Mouse (Mus musculus) bone marrow macrophage, adult 2 months (primary cell): Measurements from ENCODE around the gene Pum3. TPM values are rescaled to one million over a fixed set of nuclear protein-coding genes. Genes with fewer than 3 reads are reported as not detected.

Source experiments
- H3K27ac ChIP-seq: 2 replicates; pipeline ENCODE4 v1.5.1; 2012; ENCODE audit warnings: low read depth, low read length; ENCODE audit not compliant: insufficient read depth
- H3K4me1 ChIP-seq: 2 replicates; pipeline ENCODE4 v1.6.1; 2012; ENCODE audit warnings: low read length; ENCODE audit not compliant: control insufficient read depth, insufficient read depth
- H3K4me3 ChIP-seq: 2 replicates; pipeline ENCODE4 v1.5.1; 2012; ENCODE audit warnings: mild to moderate bottlenecking, low read length, moderate library complexity; ENCODE audit not compliant: insufficient read depth
- CTCF ChIP-seq: IDR thresholded peaks from 2 replicates; pipeline ENCODE4 v1.5.1; 2012; ENCODE audit warnings: low read depth, mild to moderate bottlenecking, low read length, moderate library complexity
- POLR2A ChIP-seq: IDR thresholded peaks from 2 replicates; pipeline ENCODE4 v1.6.1; 2012; ENCODE audit warnings: mild to moderate bottlenecking, low read depth, low read length, borderline replicate concordance
- polyA plus RNA-seq: library from polyadenylated mRNA; stranded (reverse); fragments of >200 nt; gene quantifications from 2 replicates; pipeline ENCODE4 v1.2.4, GENCODE M21; 2012; ENCODE audit not compliant: missing spikeins, insufficient read depth, insufficient read length

The Pum3 gene
- 39.6 and 50.2 TPM in 2 replicates for polyA plus RNA-seq

DNA sequence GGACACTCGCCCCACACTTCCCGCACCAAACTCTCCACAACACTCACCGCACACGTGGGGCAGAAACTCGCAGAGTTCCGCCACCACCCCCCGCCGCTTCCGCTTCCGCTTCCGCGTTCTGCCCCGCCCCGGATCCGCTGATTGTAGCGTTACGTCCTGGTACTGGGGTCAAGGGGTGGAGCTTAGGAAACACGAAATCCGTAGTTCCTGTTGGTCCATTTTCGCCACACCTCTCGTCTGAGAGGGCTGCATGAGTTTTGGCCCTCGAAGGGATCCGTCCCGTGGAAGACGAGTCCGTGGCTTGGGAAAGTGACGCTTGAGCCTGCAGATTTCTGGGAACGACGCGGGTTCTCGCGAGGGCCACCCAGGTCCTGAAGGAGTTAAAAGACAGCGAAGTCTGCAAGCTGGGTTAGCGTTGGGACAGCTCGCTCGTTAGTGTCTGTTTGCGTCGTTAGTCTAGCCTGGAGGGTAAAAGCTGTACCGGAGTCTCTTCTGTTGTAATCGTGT, at the start of gene Pum3:
Gene Pum3, minus strand, starts transcription at position 81 of the 507 bp plus-strand sequence.
- TF ChIP-seq CTCF: no peak
- peak; percentile 39; the same call in 1 of the 2 replicates for TF ChIP-seq POLR2A
- Histone ChIP-seq H3K4me1 (peaks cover 13% of the 10 kb centered on the region), H3K27ac (peak within 1 kb of the TSS; percentile 88), H3K4me3 (peak within 1 kb of the TSS; percentile 100)

DNA sequence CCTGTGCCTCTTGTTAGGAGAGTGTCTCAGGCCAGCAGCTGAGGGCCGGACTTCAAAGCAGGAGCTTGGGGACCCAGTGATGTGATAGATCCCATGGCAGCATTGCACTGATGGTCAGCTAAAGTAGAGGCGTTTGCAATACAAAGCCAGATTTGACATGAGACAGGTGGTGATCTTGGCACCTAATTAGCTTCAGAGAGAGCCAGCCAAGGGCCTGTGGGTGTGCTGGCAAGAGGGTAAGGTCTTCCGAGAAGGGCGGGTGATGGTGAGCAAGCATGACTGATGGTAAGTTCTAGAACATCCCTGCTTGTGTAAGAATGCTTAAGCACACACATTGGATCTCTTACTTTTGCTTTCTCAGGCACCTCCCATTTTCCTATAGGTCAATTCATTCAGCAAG, 37.1 kb upstream of the Pum3 start:
- H3K4me1 ChIP-seq: peaks cover 4% of the 10 kb centered on the region; the same call in 1 of the 2 replicates
- H3K27ac ChIP-seq: no peak overlapping the region
- H3K4me3 ChIP-seq: no peak overlapping the region
- TF ChIP-seq CTCF (no peak), POLR2A (no peak)

DNA sequence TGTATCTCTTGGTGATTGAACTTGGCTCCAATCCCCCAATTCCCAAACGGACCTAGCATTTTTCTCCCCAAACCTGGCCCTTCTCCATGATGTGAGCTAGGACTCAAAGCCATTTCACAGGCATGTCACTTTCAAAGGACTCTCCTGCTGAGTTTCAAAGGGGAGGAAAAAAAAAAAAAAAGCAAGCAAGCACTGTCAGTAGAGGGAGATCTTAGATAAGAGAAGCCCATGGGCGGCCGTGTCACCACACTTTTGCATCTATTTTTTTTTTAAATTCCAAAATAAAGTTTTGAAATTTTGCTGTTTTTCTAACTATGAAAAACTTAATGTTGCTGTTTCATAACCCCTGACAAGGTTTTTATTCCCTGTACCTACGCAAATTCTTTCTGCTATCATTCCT, 33.0 kb upstream of the Pum3 start:
- TF ChIP-seq POLR2A (no peak), CTCF (no peak)
- H3K4me1 ChIP-seq: peaks cover 4% of the 10 kb centered on the region; the same call in 1 of the 2 replicates
- no peak overlapping the region for H3K4me3 ChIP-seq
- no peak overlapping the region for H3K27ac ChIP-seq

DNA sequence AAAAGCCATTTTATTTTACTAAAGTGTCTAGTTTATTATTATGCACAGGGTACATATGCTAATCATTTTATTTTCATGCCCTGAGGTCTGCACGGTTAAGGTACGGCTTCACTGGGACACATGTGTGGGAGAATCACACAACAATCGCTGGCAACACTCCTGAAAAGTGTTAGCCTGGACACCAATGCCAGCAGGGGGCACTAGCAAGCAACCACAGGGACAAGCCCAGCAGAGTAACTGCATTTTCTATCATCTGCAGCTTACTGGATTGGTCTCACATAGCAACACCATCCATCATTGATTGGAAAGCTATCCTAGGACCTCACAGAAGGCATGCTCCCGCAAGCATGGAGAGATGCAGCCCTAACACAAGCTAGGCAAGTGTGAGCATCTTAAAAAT, 20.8 kb upstream of the Pum3 start:
- Histone ChIP-seq H3K4me3 (no peak overlapping the region), H3K27ac (no peak overlapping the region), H3K4me1 (no peaks in the 10 kb centered on the region)
- TF ChIP-seq CTCF (peak; percentile 62), POLR2A (no peak)

DNA sequence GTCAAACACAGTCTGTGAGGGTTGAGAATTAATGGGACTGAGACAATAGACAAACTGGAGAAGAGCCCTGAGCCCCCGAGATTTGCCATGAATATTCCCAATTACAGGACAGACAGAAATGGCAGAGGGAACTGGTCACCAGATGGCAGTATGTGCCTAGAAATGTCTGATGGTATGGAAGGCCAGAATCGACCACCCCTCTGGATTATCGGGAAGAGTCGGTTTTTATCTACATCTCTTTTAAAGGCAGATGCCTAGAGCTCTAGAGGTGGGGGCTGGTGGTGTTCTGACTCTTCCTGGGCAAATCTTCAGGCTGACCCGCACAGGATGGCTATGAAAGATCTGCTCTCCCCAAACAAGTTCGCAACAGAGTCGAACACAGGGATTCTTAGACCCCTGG, 17.9 kb upstream of the Pum3 start:
- TF ChIP-seq CTCF (no peak), POLR2A (no peak)
- Histone ChIP-seq H3K4me3 (no peak overlapping the region), H3K4me1 (no peaks in the 10 kb centered on the region), H3K27ac (no peak overlapping the region)

DNA sequence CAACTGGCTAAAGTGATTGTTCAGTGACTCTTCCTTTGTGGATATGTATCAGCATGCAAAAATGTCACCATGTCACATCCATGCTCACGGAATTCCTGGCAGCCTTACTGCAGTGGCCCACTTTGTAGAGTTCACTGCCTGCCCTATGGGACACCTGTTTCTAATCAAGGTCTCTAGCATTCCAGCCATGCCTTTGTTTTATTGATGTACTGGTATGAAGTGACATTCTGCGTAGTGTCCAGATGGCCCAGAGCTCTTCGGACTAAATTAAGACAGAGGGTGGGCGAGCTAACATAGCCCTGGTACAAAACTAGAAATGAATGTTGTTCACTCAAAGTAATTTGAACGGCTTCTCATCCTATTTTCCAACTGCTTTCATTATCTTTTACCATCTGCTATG, 11.5 kb upstream of the Pum3 start:
- no peak for TF ChIP-seq CTCF
- no peak overlapping the region for H3K27ac ChIP-seq
- no peak overlapping the region for H3K4me3 ChIP-seq
- 0 out of 2 replicates have a peak, but pooled peaks cover 5% of the 10 kb centered on the region for H3K4me1 ChIP-seq

DNA sequence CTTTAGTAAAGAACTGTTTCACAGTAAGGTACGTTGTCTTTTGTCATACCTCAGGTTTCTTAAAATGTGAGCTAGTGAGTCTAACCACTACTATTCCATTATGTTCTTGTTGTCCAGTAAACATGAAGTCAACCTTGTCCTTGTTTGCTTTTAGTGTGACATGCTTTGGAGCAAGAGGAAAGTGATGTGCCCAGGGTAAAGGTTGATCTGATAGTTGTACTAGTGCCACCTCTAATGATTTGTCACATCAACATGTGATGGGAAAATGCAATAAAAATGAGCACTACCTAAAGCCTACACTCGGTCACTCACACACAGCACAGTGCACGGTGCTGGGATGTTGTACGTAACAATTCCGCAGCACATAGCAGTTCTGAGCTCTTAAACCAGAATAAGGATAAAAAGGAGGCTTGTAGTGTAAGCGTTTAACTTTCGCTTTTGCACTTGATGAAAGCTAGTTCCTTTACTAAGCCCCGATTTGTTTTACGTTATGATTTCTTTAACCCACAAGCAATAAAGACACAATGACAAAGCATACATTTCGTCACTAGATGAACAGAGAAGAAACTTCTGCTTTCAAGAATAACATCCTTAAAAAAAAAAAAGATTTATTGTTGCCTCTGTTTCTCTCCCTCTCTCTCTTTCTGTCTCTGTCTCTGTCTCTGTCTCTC, 8.5 kb upstream of the Pum3 start:
- Histone ChIP-seq H3K27ac (0 out of 2 replicates have a peak overlapping the region, but pooled peaks have one; percentile 8), H3K4me3 (peak overlapping the region; percentile 33), H3K4me1 (0 out of 2 replicates have a peak, but pooled peaks cover 5% of the 10 kb centered on the region)
- no peak for TF ChIP-seq CTCF

DNA sequence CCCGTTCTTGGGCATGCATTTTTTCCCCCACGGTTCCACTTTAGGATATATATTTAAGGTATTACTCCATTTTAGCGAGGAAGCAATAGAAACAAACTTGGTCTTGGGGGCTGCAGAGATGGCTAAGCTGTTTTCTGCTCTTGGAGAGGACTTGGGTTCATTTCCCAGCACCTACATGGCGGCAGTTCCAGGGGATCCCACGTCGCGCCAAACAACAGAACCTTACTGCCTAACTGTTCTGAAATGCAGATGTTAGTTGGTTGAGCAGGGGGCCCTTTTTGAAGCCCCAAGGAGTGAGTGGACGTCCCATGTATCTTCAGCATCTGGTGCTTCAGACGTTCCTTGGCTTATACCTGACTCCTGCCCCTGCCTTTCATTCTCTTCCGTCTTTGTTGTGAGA, 781 bp upstream of the Pum3 start:
- peaks cover 13% of the 10 kb centered on the region for H3K4me1 ChIP-seq
- H3K27ac ChIP-seq: peak overlapping the region; percentile 88
- TF ChIP-seq POLR2A (no peak), CTCF (no peak)
- peak overlapping the region; percentile 85 for H3K4me3 ChIP-seq

DNA sequence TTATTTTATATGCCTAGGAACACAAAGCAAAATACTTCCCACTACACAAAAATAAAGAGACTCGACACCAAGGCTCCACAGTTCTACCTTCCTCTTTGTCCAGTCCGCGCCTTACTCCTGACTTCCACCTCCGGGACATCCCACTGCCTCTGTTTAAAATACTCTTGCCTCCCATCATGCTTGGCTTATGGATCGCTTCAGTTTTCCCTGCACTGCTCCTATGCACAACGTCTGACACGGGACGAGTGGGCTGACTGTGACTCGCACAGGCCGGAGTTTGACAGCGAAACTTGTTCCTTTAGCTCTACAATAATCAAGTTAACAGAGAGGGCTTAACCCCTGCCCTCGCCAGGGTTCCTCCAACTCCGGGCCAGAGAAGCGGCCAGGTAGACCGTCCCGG, 344 bp downstream of the Pum3 start:
- H3K4me1 ChIP-seq: peaks cover 13% of the 10 kb centered on the region
- TF ChIP-seq CTCF: no peak
- no peak for TF ChIP-seq POLR2A
- peak overlapping the region; percentile 81 for H3K27ac ChIP-seq
- H3K4me3 ChIP-seq: peak overlapping the region; percentile 100

DNA sequence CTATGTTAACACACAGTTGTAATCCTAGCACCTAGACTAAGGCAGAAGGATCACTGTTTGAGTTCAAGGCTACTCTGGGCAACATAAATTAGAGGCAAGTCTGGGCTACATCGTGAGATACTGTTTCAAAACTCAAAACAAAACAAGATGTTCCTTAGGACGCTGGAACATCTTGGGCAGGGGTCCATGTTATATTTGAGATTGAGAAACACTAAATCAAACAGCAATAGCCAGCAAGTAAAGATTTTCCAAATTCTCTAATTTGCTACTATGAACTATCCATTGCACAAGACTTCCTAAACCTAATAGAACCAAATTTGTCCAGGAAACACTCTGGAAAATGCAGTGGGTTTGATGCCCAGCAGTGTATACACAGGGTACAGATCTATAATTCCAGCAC, 1.8 kb downstream of the Pum3 start:
- peaks cover 13% of the 10 kb centered on the region for H3K4me1 ChIP-seq
- no peak overlapping the region for H3K27ac ChIP-seq
- H3K4me3 ChIP-seq: peak overlapping the region; percentile 25; the same call in 1 of the 2 replicates
- TF ChIP-seq CTCF (no peak), POLR2A (no peak)
